Mouse (Mus musculus) neural tube, embryonic 15.5 days (tissue): Measurements from ENCODE around the gene Ppp1r11. TPM values are rescaled to one million over a fixed set of nuclear protein-coding genes. Genes with fewer than 3 reads are reported as not detected.

Source experiments
- ATAC-seq: fragments of 200-750 bp; cut with Nextera tagmentation; 2 replicates; pipeline ENCODE4 v1.8.0; 2017; ENCODE audit warnings: mild to moderate bottlenecking, moderate TSS enrichment, moderate library complexity; ENCODE audit not compliant: low FRiP score
- H3K27ac ChIP-seq: fragments of 300-500 bp; sonication (generic); replicated peaks from 2 replicates; pipeline ENCODE4 v1.5.1; 2015; ENCODE audit warnings: mild to moderate bottlenecking, inconsistent platforms
- H3K27me3 ChIP-seq: fragments of 300-500 bp; sonication (generic); replicated peaks from 2 replicates; pipeline ENCODE4 v1.6.1; 2015; ENCODE audit warnings: inconsistent platforms
- H3K36me3 ChIP-seq: fragments of 300-500 bp; sonication (generic); 2 replicates; pipeline ENCODE4 v1.6.1; 2015; ENCODE audit warnings: inconsistent platforms
- H3K4me1 ChIP-seq: fragments of 300-500 bp; sonication (generic); 2 replicates; pipeline ENCODE4 v1.6.1; 2015; ENCODE audit warnings: inconsistent platforms
- H3K4me2 ChIP-seq: fragments of 300-500 bp; sonication (generic); 2 replicates; pipeline ENCODE4 v1.6.1; 2015; ENCODE audit warnings: inconsistent platforms, mild to moderate bottlenecking, moderate library complexity
- H3K4me3 ChIP-seq: fragments of 300-500 bp; sonication (generic); replicated peaks from 2 replicates; pipeline ENCODE4 v1.5.1; 2015; ENCODE audit warnings: mild to moderate bottlenecking, inconsistent platforms
- H3K9ac ChIP-seq: fragments of 300-500 bp; sonication (generic); replicated peaks from 2 replicates; pipeline ENCODE4 v1.6.1; 2015; ENCODE audit warnings: mild to moderate bottlenecking, inconsistent platforms
- H3K9me3 ChIP-seq: fragments of 300-500 bp; sonication (generic); replicated peaks from 2 replicates; pipeline ENCODE4 v1.6.1; 2016; ENCODE audit warnings: inconsistent platforms
- WGBS: fragments of 180-500 bp; shearing (Covaris S2); methylation state at CpG from one replicate; pipeline ENCODE4 v1.1.7; 2015; ENCODE audit warnings: mixed read lengths; 5-methylcytosine and 5-hydroxymethylcytosine counted together
- polyA plus RNA-seq: library from polyadenylated mRNA; unstranded; fragments of >200 nt; fragmentation: Nextera tagmentation; extraction: Ambion mirVana; gene quantifications from 2 replicates; pipeline ENCODE4 v1.2.1, GENCODE M21; 2015

Ppp1r11 gene
- polyA plus RNA-seq, 1 experiment from 2014 or later, result 168 TPM

- no peak for ATAC-seq
- peaks cover 10% of the 10 kb centered on the region for H3K27me3 ChIP-seq
- H3K36me3 ChIP-seq, result no peaks in the 10 kb centered on the region
- 32% methylated on average over 5 of the region's 5 CpGs for WGBS
- H3K27ac ChIP-seq, result no peak overlapping the region
- H3K9ac ChIP-seq, result no peak overlapping the region
- H3K4me3 ChIP-seq, result no peak overlapping the region
- H3K4me2 ChIP-seq, result no peak overlapping the region
- no peaks in the 10 kb centered on the region for H3K4me1 ChIP-seq
- H3K9me3 ChIP-seq, result no peaks in the 10 kb centered on the region
These were observed 31.0 kb upstream of the Ppp1r11 start for GRCm38 (mm10) chr17:36982253-36983155.

DNA sequence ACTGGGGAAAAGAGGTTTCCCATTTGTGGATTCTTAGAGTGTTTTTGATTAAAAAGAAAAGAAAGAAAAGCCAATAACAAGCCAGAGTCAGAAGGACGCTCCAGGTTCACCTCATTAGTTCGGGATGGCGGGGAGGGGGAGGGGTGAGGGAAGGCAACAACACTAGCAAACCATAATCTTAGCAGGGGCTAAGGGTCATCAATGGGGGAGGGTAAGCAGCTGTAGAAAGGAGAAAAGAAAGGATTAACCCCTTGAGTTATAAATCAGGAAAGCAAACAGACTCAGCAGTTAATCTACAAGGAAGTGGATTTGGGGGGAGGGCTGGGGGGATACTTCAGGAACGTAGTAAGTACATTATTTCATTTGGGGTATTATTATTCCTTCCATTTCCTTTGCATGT is 30.3 kb upstream of the Ppp1r11 start:
- 5% methylated on average over 4 of the region's 4 CpGs for WGBS
- Histone ChIP-seq H3K27me3 (peaks cover 3% of the 10 kb centered on the region; the same call in 1 of the 2 replicates), H3K27ac (no peak overlapping the region), H3K9ac (no peak overlapping the region), H3K4me3 (no peak overlapping the region), H3K4me2 (peak overlapping the region; percentile 28), H3K36me3 (no peaks in the 10 kb centered on the region), H3K9me3 (no peaks in the 10 kb centered on the region), H3K4me1 (no peaks in the 10 kb centered on the region)
- no peak for ATAC-seq

DNA sequence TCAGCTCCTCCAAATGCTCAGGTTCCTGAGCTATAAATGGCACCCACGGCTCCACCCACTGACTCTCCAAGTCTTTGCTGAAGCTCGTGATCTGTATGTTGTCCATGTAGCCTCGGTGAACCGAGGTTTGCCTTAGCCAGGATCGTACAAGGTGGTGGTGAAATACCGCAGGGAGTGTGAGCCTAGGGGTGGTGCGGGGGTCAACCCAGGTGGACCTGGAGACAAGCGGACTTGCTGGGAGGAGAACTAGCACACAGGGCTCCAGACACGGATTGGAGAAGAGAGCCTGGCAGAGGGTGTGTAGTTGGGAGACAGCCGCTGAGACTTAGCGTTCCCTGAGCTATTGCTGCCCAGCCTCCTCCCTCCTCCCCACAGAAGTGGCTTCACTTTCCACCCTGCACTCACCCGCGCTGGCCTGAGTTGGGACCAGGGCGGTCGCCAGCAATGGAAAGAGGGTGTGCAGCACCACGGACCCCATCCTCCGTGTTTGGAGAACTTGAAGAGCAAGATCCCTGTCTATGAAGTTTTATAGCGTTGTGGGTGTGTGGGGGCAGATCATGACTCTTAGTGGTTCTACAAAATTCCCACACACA is 29.8 kb upstream of the Ppp1r11 start, which contains the start of gene 2410137M14Rik:
Gene 2410137M14Rik, minus strand, starts transcription at position 17 of the 593 bp plus-strand sequence.
- Histone ChIP-seq H3K9me3 (no peaks in the 10 kb centered on the region), H3K4me1 (no peaks in the 10 kb centered on the region), H3K27ac (no peak within 1 kb of the TSS), H3K27me3 (no peaks in the 10 kb centered on the region), H3K4me3 (no peak within 1 kb of the TSS), H3K9ac (no peak within 1 kb of the TSS), H3K36me3 (no peaks in the 10 kb centered on the region), H3K4me2 (peak within 1 kb of the TSS; percentile 28)
- 18% methylated on average over 18 of the region's 18 CpGs for WGBS
- no peak for ATAC-seq

GRCm38 (mm10) chr17:36973271-36973787 is 21.8 kb upstream of the Ppp1r11 start:
- Histone ChIP-seq H3K4me1 (no peaks in the 10 kb centered on the region), H3K27me3 (no peaks in the 10 kb centered on the region), H3K9ac (no peak overlapping the region), H3K4me2 (no peak overlapping the region), H3K4me3 (no peak overlapping the region), H3K27ac (no peak overlapping the region), H3K36me3 (no peaks in the 10 kb centered on the region), H3K9me3 (no peaks in the 10 kb centered on the region)
- 81% methylated on average over 8 of the region's 8 CpGs for WGBS
- no peak for ATAC-seq

GRCm38 (mm10) chr17:36972791-36973190 is 21.2 kb upstream of the Ppp1r11 start:
- Histone ChIP-seq H3K9ac (no peak overlapping the region), H3K27ac (no peak overlapping the region), H3K4me3 (no peak overlapping the region), H3K27me3 (no peaks in the 10 kb centered on the region), H3K4me2 (no peak overlapping the region), H3K9me3 (no peaks in the 10 kb centered on the region), H3K36me3 (no peaks in the 10 kb centered on the region), H3K4me1 (no peaks in the 10 kb centered on the region)
- no peak for ATAC-seq
- 82% methylated on average over 3 of the region's 3 CpGs for WGBS

- Histone ChIP-seq H3K9me3 (no peaks in the 10 kb centered on the region), H3K27ac (no peak overlapping the region), H3K9ac (no peak overlapping the region), H3K36me3 (no peaks in the 10 kb centered on the region), H3K4me3 (no peak overlapping the region), H3K4me1 (no peaks in the 10 kb centered on the region), H3K4me2 (no peak overlapping the region), H3K27me3 (no peaks in the 10 kb centered on the region)
- 90% methylated on average over 6 of the region's 6 CpGs for WGBS
- no peak for ATAC-seq
These were observed 19.8 kb upstream of the Ppp1r11 start for GRCm38 (mm10) chr17:36971172-36971850.

DNA sequence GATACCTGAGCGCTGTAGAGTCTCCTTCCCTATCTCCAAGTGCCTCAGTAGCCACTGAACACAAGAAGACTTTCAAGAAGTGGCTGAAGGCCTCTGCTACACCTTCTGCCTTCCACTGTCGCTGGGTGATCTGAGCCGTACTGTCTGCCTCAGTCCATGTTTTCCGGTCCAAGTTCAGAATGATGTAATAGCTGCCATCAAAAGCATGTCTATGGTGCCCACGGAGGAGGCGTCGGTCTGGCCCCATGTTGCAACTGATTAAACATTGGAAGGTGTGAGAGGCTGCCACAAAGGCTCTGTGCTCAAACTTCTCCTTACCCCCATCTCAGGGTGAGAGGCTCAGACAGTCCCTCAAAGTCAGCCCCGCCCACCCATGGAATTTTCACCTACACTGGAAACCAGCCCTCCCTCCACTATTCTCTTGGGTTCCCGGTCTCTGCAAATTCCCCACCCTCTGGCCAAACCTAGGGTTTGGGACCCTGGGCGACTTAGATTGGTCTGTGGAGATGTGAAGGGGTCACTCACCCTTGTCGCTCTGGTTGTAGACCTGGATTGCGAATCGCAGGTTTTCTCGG is 18.9 kb upstream of the Ppp1r11 start:
- Histone ChIP-seq H3K27me3 (no peaks in the 10 kb centered on the region), H3K4me3 (no peak overlapping the region), H3K4me1 (no peaks in the 10 kb centered on the region), H3K9ac (no peak overlapping the region), H3K4me2 (no peak overlapping the region), H3K9me3 (no peaks in the 10 kb centered on the region), H3K27ac (no peak overlapping the region), H3K36me3 (no peaks in the 10 kb centered on the region)
- WGBS, result 89% methylated on average over 14 of the region's 14 CpGs
- ATAC-seq, result no peak

- no peaks in the 10 kb centered on the region for H3K36me3 ChIP-seq
- no peak for ATAC-seq
- H3K27me3 ChIP-seq, result no peaks in the 10 kb centered on the region
- no peaks in the 10 kb centered on the region for H3K9me3 ChIP-seq
- H3K27ac ChIP-seq, result no peak overlapping the region
- no peak overlapping the region for H3K4me3 ChIP-seq
- no peaks in the 10 kb centered on the region for H3K4me1 ChIP-seq
- 84% methylated on average over 1 of the region's 1 CpGs for WGBS
- H3K9ac ChIP-seq, result no peak overlapping the region
- no peak overlapping the region for H3K4me2 ChIP-seq
These were observed 15.3 kb upstream of the Ppp1r11 start for GRCm38 (mm10) chr17:36966875-36967274.

DNA sequence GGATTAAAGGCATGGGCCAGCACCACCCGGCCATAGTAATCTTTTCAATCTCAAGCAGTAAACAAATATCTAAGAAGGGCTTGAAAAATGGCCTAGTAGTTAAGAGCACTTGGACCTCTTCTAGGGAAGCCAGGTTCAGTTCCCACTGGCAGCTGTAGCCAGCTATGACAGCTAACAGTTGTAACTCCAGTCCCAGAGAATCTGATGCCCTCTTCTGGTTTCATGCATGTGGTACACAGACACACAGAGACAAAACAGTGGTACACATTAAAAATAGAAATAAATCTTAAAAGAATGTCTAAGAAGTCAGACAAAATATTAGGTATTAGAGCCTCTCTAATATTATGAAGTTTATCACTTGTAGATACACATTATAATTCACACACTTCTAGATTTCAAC is 9.6 kb upstream of the Ppp1r11 start:
- no peaks in the 10 kb centered on the region for H3K9me3 ChIP-seq
- peaks cover 23% of the 10 kb centered on the region for H3K4me1 ChIP-seq
- no peak overlapping the region for H3K9ac ChIP-seq
- H3K4me3 ChIP-seq, result no peak overlapping the region
- peaks cover 1% of the 10 kb centered on the region; the same call in 1 of the 2 replicates for H3K36me3 ChIP-seq
- no peak for ATAC-seq
- WGBS, result 83% methylated on average over 1 of the region's 1 CpGs
- H3K4me2 ChIP-seq, result no peak overlapping the region
- H3K27me3 ChIP-seq, result no peaks in the 10 kb centered on the region
- H3K27ac ChIP-seq, result no peak overlapping the region

- peaks cover 7% of the 10 kb centered on the region for H3K36me3 ChIP-seq
- H3K9me3 ChIP-seq, result no peaks in the 10 kb centered on the region
- H3K4me3 ChIP-seq, result peak overlapping the region; percentile 66
- H3K4me1 ChIP-seq, result peaks cover 26% of the 10 kb centered on the region
- ATAC-seq, result peak; percentile 37
- peak overlapping the region; percentile 85 for H3K27ac ChIP-seq
- H3K9ac ChIP-seq, result peak overlapping the region; percentile 80
- H3K27me3 ChIP-seq, result no peaks in the 10 kb centered on the region
- WGBS, result 13% methylated on average over 12 of the region's 12 CpGs
- H3K4me2 ChIP-seq, result peak overlapping the region; percentile 78
These were observed 7.3 kb upstream of the Ppp1r11 start for GRCm38 (mm10) chr17:36958884-36959283.

DNA sequence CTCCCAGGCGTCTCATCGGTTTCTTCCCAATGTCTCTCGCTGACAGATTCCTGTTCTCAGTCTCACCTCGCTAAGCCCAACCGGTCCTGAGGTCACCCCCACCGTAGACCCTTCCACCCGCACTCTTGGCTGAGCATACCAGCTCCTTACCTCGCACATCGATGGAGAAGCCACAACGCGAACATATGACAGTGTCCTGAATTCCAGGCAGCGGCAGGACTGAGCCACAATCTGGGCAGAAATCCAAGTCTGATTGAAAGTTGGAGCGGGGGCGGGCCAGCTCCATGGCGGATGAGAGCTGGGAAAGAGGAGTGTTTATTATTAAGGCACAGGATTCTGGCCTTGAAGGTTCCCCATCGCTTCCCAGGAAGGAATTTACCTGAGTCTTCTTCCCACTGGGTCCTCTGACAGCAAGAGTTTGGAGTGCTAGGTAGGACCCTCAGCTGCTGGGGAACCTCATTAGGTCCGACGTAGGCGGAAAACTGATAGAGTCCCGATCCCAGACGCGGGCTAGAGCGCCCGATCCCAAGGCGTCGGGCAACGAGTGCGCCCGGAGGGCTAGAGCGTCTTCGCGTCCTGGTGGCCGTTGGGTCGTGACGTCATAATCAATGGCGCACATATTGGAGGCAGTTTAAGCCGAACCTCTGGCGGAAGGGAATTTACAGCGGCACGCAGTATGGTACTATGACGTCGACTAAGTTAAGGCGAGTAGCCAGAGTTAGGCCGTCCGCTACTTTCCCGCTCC is 6.6 kb upstream of the Ppp1r11 start, which contains the start of the genes Znrd1 and Znrd1as:
Gene Znrd1, minus strand, starts transcription at position 561 of the 745 bp plus-strand sequence.
Gene Znrd1as, plus strand, starts transcription at position 594 of the 745 bp plus-strand sequence.
- ATAC-seq, result peak; percentile 98
- under 1% methylated on average over 46 of the region's 46 CpGs for WGBS
- no peaks in the 10 kb centered on the region for H3K9me3 ChIP-seq
- H3K4me2 ChIP-seq, result peak within 1 kb of the TSS; percentile 78
- H3K4me1 ChIP-seq, result peaks cover 26% of the 10 kb centered on the region
- no peaks in the 10 kb centered on the region for H3K27me3 ChIP-seq
- H3K27ac ChIP-seq, result peak within 1 kb of the TSS; percentile 85
- H3K4me3 ChIP-seq, result peak within 1 kb of the TSS; percentile 66
- H3K36me3 ChIP-seq, result peaks cover 7% of the 10 kb centered on the region
- H3K9ac ChIP-seq, result peak within 1 kb of the TSS; percentile 80
